Mouse (Mus musculus): ENCODE results near the gene Tfap2b. TPM values are rescaled to one million over a fixed set of nuclear protein-coding genes. Genes with fewer than 3 reads are reported as not detected.

Gene Tfap2b
- not detected in 2 replicates for polyA plus RNA-seq (2012; rRNA removed)

GRCm38 (mm10) chr1:19208641-19209358 lies at the start of gene Tfap2b:
Tfap2b (plus strand) TSS chr1:19208914.

Other genes starting within 250 kb of the Tfap2b start
- gene Tfap2d, start 105.9 kb upstream of the Tfap2b start, polyA plus RNA-seq (2012; rRNA removed) = not detected in 2 replicates

Data from liver, embryonic 18 days (tissue).